Comparison of ENCODE assay signal across 30 mouse cellular contexts in genomic region chr8:58418481-58418880, GRCm38 (mm10).
A peak's percentile ranks its signal among the peaks of the same experiment; 100 is the strongest.
DNase-seq lines count a peak whose midpoint lies in the region; ATAC-seq and TF ChIP-seq lines count a peak whose summit lies in the region.
"Had no signal": no experiment of that assay in that cellular context is flagged by ENCODE, and none has a peak within 500 bp of the region (broad histone marks: within the 10 kb centered on the region; RNA-seq: fewer than 3 reads in every experiment).

No protein-coding gene starts in this region.

- no peak overlapping the region for H3K27ac ChIP-seq in kidney, postnatal 0 days
- H3K27ac ChIP-seq in kidney, embryonic 16.5 days (ENCODE audit: low read length) = no peak overlapping the region
- H3K27ac ChIP-seq in intestine, postnatal 0 days (ENCODE audit: low read depth, low read length) = no peak overlapping the region
- H3K27ac ChIP-seq: embryonic facial prominence, embryonic 15.5 days; forebrain, embryonic 12.5 days; hindbrain, embryonic 10.5 days; hindbrain, embryonic 15.5 days; limb, embryonic 12.5 days; liver, embryonic 12.5 days; midbrain, embryonic 10.5 days; neural tube, embryonic 12.5 days had no signal

- TF ChIP-seq CTCF in kidney, postnatal 0 days (IDR thresholded peaks at IDR 0.05; ENCODE audit: low read depth) = no peak
- no peak for TF ChIP-seq CTCF in intestine, postnatal 0 days (IDR thresholded peaks at IDR 0.05; ENCODE audit: low read depth)

- H3K4me2 ChIP-seq in kidney, postnatal 0 days (ENCODE audit: low read length) = no peak overlapping the region
- H3K4me2 ChIP-seq in kidney, embryonic 16.5 days (replicated peaks; ENCODE audit: low read depth, low read length) = no peak overlapping the region
- H3K4me2 ChIP-seq in intestine, postnatal 0 days (replicated peaks; ENCODE audit: low read depth) = no peak overlapping the region
- H3K4me2 ChIP-seq: embryonic facial prominence, embryonic 15.5 days; forebrain, embryonic 12.5 days; hindbrain, embryonic 15.5 days; limb, embryonic 12.5 days; liver, embryonic 12.5 days; neural tube, embryonic 12.5 days had no signal

- no peaks in the 10 kb centered on the region for H3K4me1 ChIP-seq in kidney, postnatal 0 days (replicated peaks; ENCODE audit: insufficient read depth, low read length)
- H3K4me1 ChIP-seq in kidney, embryonic 16.5 days (ENCODE audit: insufficient read depth, low read length) = no peaks in the 10 kb centered on the region
- H3K4me1 ChIP-seq in intestine, postnatal 0 days (replicated peaks; ENCODE audit: control insufficient read depth, insufficient read depth, low read length) = no peaks in the 10 kb centered on the region
- H3K4me1 ChIP-seq: embryonic facial prominence, embryonic 15.5 days; forebrain, embryonic 12.5 days; hindbrain, embryonic 10.5 days; hindbrain, embryonic 15.5 days; limb, embryonic 12.5 days; liver, embryonic 12.5 days; midbrain, embryonic 10.5 days; neural tube, embryonic 12.5 days had no signal

- H3K9me3 ChIP-seq in kidney, postnatal 0 days (replicated peaks; ENCODE audit: low read length) = no peaks in the 10 kb centered on the region
- no peaks in the 10 kb centered on the region for H3K9me3 ChIP-seq in kidney, embryonic 16.5 days (ENCODE audit: low read length)
- no peaks in the 10 kb centered on the region for H3K9me3 ChIP-seq in intestine, postnatal 0 days (ENCODE audit: control insufficient read depth)
- H3K9me3 ChIP-seq: embryonic facial prominence, embryonic 15.5 days; forebrain, embryonic 12.5 days; hindbrain, embryonic 10.5 days; hindbrain, embryonic 15.5 days; limb, embryonic 12.5 days; liver, embryonic 12.5 days; midbrain, embryonic 10.5 days; neural tube, embryonic 12.5 days had no signal

- H3K27me3 ChIP-seq in kidney, postnatal 0 days (ENCODE audit: insufficient read depth, low read length) = no peaks in the 10 kb centered on the region
- no peaks in the 10 kb centered on the region for H3K27me3 ChIP-seq in kidney, embryonic 16.5 days (ENCODE audit: insufficient read depth, low read length)
- H3K27me3 ChIP-seq in intestine, postnatal 0 days (replicated peaks; ENCODE audit: control insufficient read depth, insufficient read depth, low read length) = no peaks in the 10 kb centered on the region
- H3K27me3 ChIP-seq: embryonic facial prominence, embryonic 15.5 days; forebrain, embryonic 12.5 days; hindbrain, embryonic 15.5 days; limb, embryonic 12.5 days; liver, embryonic 12.5 days; neural tube, embryonic 12.5 days had no signal

- peak; percentile 54 for DNase-seq in kidney, postnatal 0 days (ENCODE audit: low spot score)
- DNase-seq in retina, embryonic 14.5 days (ENCODE audit: low spot score) = peak; percentile 29
- no peak for DNase-seq in retina, postnatal 1 day
- peak; percentile 47 for DNase-seq in forelimb bud, embryonic 11.5 days (ENCODE audit: low read depth, low spot score)
- DNase-seq in left cerebral cortex, adult 18-20 months (ENCODE audit: low spot score in 2 of 2) = no peak
- DNase-seq: adrenal gland, postnatal 25 days; cerebellum, adult 8-10 months; forebrain, postnatal 0 days; gastrocnemius, postnatal 10 days; heart, postnatal 14 days; kidney, adult 18-20 months; kidney, postnatal 10 days; layer of hippocampus, adult 9-11 months; lung, adult 18-20 months; lung, postnatal 10 days; thymus, adult 2 months; thymus, postnatal 4 days had no signal

- no peak overlapping the region for H3K9ac ChIP-seq in kidney, postnatal 0 days (ENCODE audit: low read depth, low read length)
- no peak overlapping the region for H3K9ac ChIP-seq in kidney, embryonic 16.5 days (replicated peaks; ENCODE audit: low read length)
- no peak overlapping the region for H3K9ac ChIP-seq in intestine, postnatal 0 days (ENCODE audit: low read depth, low read length)
- H3K9ac ChIP-seq: embryonic facial prominence, embryonic 15.5 days; forebrain, embryonic 12.5 days; forebrain, postnatal 0 days; hindbrain, embryonic 15.5 days; limb, embryonic 12.5 days; liver, embryonic 12.5 days; neural tube, embryonic 12.5 days had no signal

- H3K36me3 ChIP-seq in kidney, postnatal 0 days (ENCODE audit: insufficient read depth, low read length) = no peaks in the 10 kb centered on the region
- no peaks in the 10 kb centered on the region for H3K36me3 ChIP-seq in kidney, embryonic 16.5 days (ENCODE audit: insufficient read depth, low read length)
- no peaks in the 10 kb centered on the region for H3K36me3 ChIP-seq in intestine, postnatal 0 days (ENCODE audit: control insufficient read depth, insufficient read depth)
- H3K36me3 ChIP-seq: embryonic facial prominence, embryonic 15.5 days; forebrain, embryonic 12.5 days; hindbrain, embryonic 10.5 days; hindbrain, embryonic 15.5 days; limb, embryonic 12.5 days; liver, embryonic 12.5 days; midbrain, embryonic 10.5 days; neural tube, embryonic 12.5 days had no signal

- WGBS in kidney, postnatal 0 days = 34% methylated on average over 5 of the region's 5 CpGs
- 33% methylated on average over 5 of the region's 5 CpGs for WGBS in kidney, embryonic 16.5 days
- WGBS in intestine, postnatal 0 days = 59% methylated on average over 5 of the region's 5 CpGs

- H3K4me3 ChIP-seq in kidney, postnatal 0 days (replicated peaks; ENCODE audit: low read depth, low read length) = no peak overlapping the region
- H3K4me3 ChIP-seq in kidney, embryonic 16.5 days (ENCODE audit: low read length) = no peak overlapping the region
- no peak overlapping the region for H3K4me3 ChIP-seq in intestine, postnatal 0 days (ENCODE audit: low read depth, low read length)
- H3K4me3 ChIP-seq: embryonic facial prominence, embryonic 15.5 days; forebrain, embryonic 12.5 days; hindbrain, embryonic 10.5 days; hindbrain, embryonic 15.5 days; limb, embryonic 12.5 days; liver, embryonic 12.5 days; midbrain, embryonic 10.5 days; myocyte; neural tube, embryonic 12.5 days had no signal

- ATAC-seq in kidney, postnatal 0 days (replicated peaks; ENCODE audit: low FRiP score, low read depth) = no peak
- no peak for ATAC-seq in kidney, embryonic 16.5 days (ENCODE audit: low FRiP score, low TSS enrichment)
- no peak for ATAC-seq in intestine, postnatal 0 days
- ATAC-seq: CD4-positive, CD25-positive, alpha-beta regulatory T cell, adult 4 months; forebrain, postnatal 0 days; inflammation-experienced regulatory T-cells, adult 6 months; liver, embryonic 12.5 days had no signal

Comparison
In these comparisons a context has a peak if more than half of its experiments do, and no peak if none do; other contexts are left out.
1. DNase-seq: peak in kidney, postnatal 0 days (single experiment), retina, embryonic 14.5 days (single experiment) and forelimb bud, embryonic 11.5 days (single experiment); none in retina, postnatal 1 day (single experiment) and left cerebral cortex, adult 18-20 months (0 of 2).